Mouse (Mus musculus): ENCODE data around the gene Abat. TPM values are rescaled to one million over a fixed set of nuclear protein-coding genes. Genes with fewer than 3 reads are reported as not detected.

The Abat gene
- polyA plus RNA-seq, 1 experiment = 9.5 TPM

- 82% methylated on average over 2 of the region's 2 CpGs for WGBS
- H3K27me3 ChIP-seq (ENCODE audit: control insufficient read depth, insufficient read depth, low read length) = no peaks in the 10 kb centered on the region
- no peak overlapping the region for H3K4me3 ChIP-seq (ENCODE audit: control insufficient read depth, insufficient read depth, low read length)
- H3K36me3 ChIP-seq (ENCODE audit: control insufficient read depth, insufficient read depth, low read length) = peaks cover 55% of the 10 kb centered on the region
- peaks cover 5% of the 10 kb centered on the region; the same call in 1 of the 2 replicates for H3K4me1 ChIP-seq (replicated peaks; ENCODE audit: control insufficient read depth, insufficient read depth, low read length)
- H3K27ac ChIP-seq (ENCODE audit: control insufficient read depth, insufficient read depth, low read length) = no peak overlapping the region
- TF ChIP-seq CTCF (IDR thresholded peaks at IDR 0.05; ENCODE audit: borderline replicate concordance, control insufficient read depth, extremely low read depth, insufficient read depth, low read length, poor library complexity) (peak; percentile 27; the same call in 1 of the 2 replicates), POLR2A (IDR thresholded peaks at IDR 0.05; ENCODE audit: control insufficient read depth, extremely low read depth, insufficient read depth, low read length, poor library complexity) (no peak)
- peak; percentile 61 for DNase-seq
Observed at GRCm38 (mm10) chr16:8643855-8644254, 130.6 kb downstream of the Abat start.

- TF ChIP-seq CTCF (IDR thresholded peaks at IDR 0.05; ENCODE audit: borderline replicate concordance, control insufficient read depth, extremely low read depth, insufficient read depth, low read length, poor library complexity) = no peak
- no peak for TF ChIP-seq POLR2A (IDR thresholded peaks at IDR 0.05; ENCODE audit: control insufficient read depth, extremely low read depth, insufficient read depth, low read length, poor library complexity)
- H3K36me3 ChIP-seq (ENCODE audit: control insufficient read depth, insufficient read depth, low read length) = peaks cover 65% of the 10 kb centered on the region
- WGBS = 97% methylated on average over 6 of the region's 6 CpGs
Observed at GRCm38 (mm10) chr16:8645546-8645945, 132.3 kb downstream of the Abat start.

DNA sequence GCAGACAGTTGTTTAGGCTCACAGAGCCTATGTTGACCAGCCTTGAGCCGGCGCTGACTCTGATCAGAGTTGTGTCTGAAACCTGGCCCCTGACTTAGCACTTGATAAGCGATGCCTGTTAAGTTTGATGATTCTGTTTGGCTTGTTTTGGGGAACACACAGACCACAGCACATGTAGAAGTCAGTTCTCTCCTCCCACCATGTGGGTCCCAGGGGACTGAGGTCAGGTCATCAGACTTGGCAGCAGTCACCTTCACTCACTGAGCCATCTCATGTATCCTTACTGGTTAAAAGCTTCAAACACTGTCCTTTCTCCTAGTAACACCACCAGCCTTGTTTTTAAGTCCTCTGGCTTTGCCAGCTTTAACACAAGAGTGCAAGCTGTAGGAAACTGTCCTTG lies 136.8 kb downstream of the Abat start:
- 92% methylated on average over 3 of the region's 3 CpGs for WGBS
- peaks cover 56% of the 10 kb centered on the region for H3K36me3 ChIP-seq (ENCODE audit: control insufficient read depth, insufficient read depth, low read length)
- DNase-seq = no peak

More at GRCm38 (mm10) chr16:8645546-8645945, 132.3 kb downstream of the Abat start:
- H3K4me3 ChIP-seq (ENCODE audit: control insufficient read depth, insufficient read depth, low read length) = no peak overlapping the region
- H3K27ac ChIP-seq (ENCODE audit: control insufficient read depth, insufficient read depth, low read length) = no peak overlapping the region
- DNase-seq = no peak
- H3K4me1 ChIP-seq (replicated peaks; ENCODE audit: control insufficient read depth, insufficient read depth, low read length) = no peaks in the 10 kb centered on the region
- no peaks in the 10 kb centered on the region for H3K27me3 ChIP-seq (ENCODE audit: control insufficient read depth, insufficient read depth, low read length)

GRCm38 (mm10) chr16:8655108-8655507 lies 141.9 kb downstream of the Abat start:
- no peak for DNase-seq
- no peak for TF ChIP-seq POLR2A (IDR thresholded peaks at IDR 0.05; ENCODE audit: control insufficient read depth, extremely low read depth, insufficient read depth, low read length, poor library complexity)
- no peak for TF ChIP-seq CTCF (IDR thresholded peaks at IDR 0.05; ENCODE audit: borderline replicate concordance, control insufficient read depth, extremely low read depth, insufficient read depth, low read length, poor library complexity)
- Histone ChIP-seq H3K4me3 (ENCODE audit: control insufficient read depth, insufficient read depth, low read length) (no peak overlapping the region), H3K27ac (ENCODE audit: control insufficient read depth, insufficient read depth, low read length) (no peak overlapping the region), H3K36me3 (ENCODE audit: control insufficient read depth, insufficient read depth, low read length) (peaks cover 36% of the 10 kb centered on the region), H3K4me1 (replicated peaks; ENCODE audit: control insufficient read depth, insufficient read depth, low read length) (no peaks in the 10 kb centered on the region), H3K27me3 (ENCODE audit: control insufficient read depth, insufficient read depth, low read length) (no peaks in the 10 kb centered on the region)
- WGBS = 97% methylated on average over 6 of the region's 6 CpGs

More for the DNA sequence above, 136.8 kb downstream of the Abat start:
- H3K4me3 ChIP-seq (ENCODE audit: control insufficient read depth, insufficient read depth, low read length) = no peak overlapping the region
- H3K27me3 ChIP-seq (ENCODE audit: control insufficient read depth, insufficient read depth, low read length) = no peaks in the 10 kb centered on the region
- no peaks in the 10 kb centered on the region for H3K4me1 ChIP-seq (replicated peaks; ENCODE audit: control insufficient read depth, insufficient read depth, low read length)
- no peak overlapping the region for H3K27ac ChIP-seq (ENCODE audit: control insufficient read depth, insufficient read depth, low read length)
- TF ChIP-seq POLR2A (IDR thresholded peaks at IDR 0.05; ENCODE audit: control insufficient read depth, extremely low read depth, insufficient read depth, low read length, poor library complexity) = no peak
- TF ChIP-seq CTCF (IDR thresholded peaks at IDR 0.05; ENCODE audit: borderline replicate concordance, control insufficient read depth, extremely low read depth, insufficient read depth, low read length, poor library complexity) = no peak

- Histone ChIP-seq H3K27me3 (ENCODE audit: control insufficient read depth, insufficient read depth, low read length) (no peaks in the 10 kb centered on the region), H3K36me3 (ENCODE audit: control insufficient read depth, insufficient read depth, low read length) (peaks cover 36% of the 10 kb centered on the region), H3K4me1 (replicated peaks; ENCODE audit: control insufficient read depth, insufficient read depth, low read length) (no peaks in the 10 kb centered on the region), H3K27ac (ENCODE audit: control insufficient read depth, insufficient read depth, low read length) (no peak overlapping the region), H3K4me3 (ENCODE audit: control insufficient read depth, insufficient read depth, low read length) (no peak overlapping the region)
- 0 out of 2 replicates have a peak, but pooled peaks have one; percentile 24 for TF ChIP-seq CTCF (IDR thresholded peaks at IDR 0.05; ENCODE audit: borderline replicate concordance, control insufficient read depth, extremely low read depth, insufficient read depth, low read length, poor library complexity)
- TF ChIP-seq POLR2A (IDR thresholded peaks at IDR 0.05; ENCODE audit: control insufficient read depth, extremely low read depth, insufficient read depth, low read length, poor library complexity) = no peak
- no peak for DNase-seq
- 93% methylated on average over 9 of the region's 9 CpGs for WGBS
Observed at GRCm38 (mm10) chr16:8655599-8655998, 142.4 kb downstream of the Abat start.

DNA sequence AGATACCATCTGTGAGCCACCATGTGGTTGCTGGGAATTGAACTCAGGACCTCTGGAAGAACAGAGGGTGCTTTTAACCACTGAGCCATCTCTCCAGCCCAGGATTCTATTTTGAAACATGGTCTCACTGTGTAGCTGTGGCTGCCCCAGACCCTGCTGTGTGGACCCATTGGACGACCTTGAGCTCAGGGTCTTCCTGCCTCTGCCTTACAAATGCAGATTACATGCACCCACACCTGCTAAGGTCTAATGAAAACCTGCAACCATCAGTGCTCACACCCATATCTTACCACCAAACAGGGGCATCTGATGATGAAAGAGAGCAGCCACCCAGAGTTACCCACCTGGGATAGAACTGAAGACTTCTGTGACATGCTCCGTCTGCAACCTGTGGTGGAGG lies 143.0 kb downstream of the Abat start:
- Histone ChIP-seq H3K4me3 (ENCODE audit: control insufficient read depth, insufficient read depth, low read length) (no peak overlapping the region), H3K27ac (ENCODE audit: control insufficient read depth, insufficient read depth, low read length) (no peak overlapping the region), H3K27me3 (ENCODE audit: control insufficient read depth, insufficient read depth, low read length) (no peaks in the 10 kb centered on the region), H3K4me1 (replicated peaks; ENCODE audit: control insufficient read depth, insufficient read depth, low read length) (no peaks in the 10 kb centered on the region), H3K36me3 (ENCODE audit: control insufficient read depth, insufficient read depth, low read length) (peaks cover 30% of the 10 kb centered on the region)
- DNase-seq = no peak
- TF ChIP-seq POLR2A (IDR thresholded peaks at IDR 0.05; ENCODE audit: control insufficient read depth, extremely low read depth, insufficient read depth, low read length, poor library complexity) = no peak
- no peak for TF ChIP-seq CTCF (IDR thresholded peaks at IDR 0.05; ENCODE audit: borderline replicate concordance, control insufficient read depth, extremely low read depth, insufficient read depth, low read length, poor library complexity)
- WGBS = 88% methylated on average over 2 of the region's 2 CpGs

GRCm38 (mm10) chr16:8658349-8658748 lies 145.1 kb downstream of the Abat start:
- Histone ChIP-seq H3K4me3 (ENCODE audit: control insufficient read depth, insufficient read depth, low read length) (no peak overlapping the region), H3K27me3 (ENCODE audit: control insufficient read depth, insufficient read depth, low read length) (no peaks in the 10 kb centered on the region), H3K27ac (ENCODE audit: control insufficient read depth, insufficient read depth, low read length) (no peak overlapping the region), H3K4me1 (replicated peaks; ENCODE audit: control insufficient read depth, insufficient read depth, low read length) (no peaks in the 10 kb centered on the region), H3K36me3 (ENCODE audit: control insufficient read depth, insufficient read depth, low read length) (peaks cover 27% of the 10 kb centered on the region)
- WGBS = 93% methylated on average over 4 of the region's 4 CpGs
- DNase-seq = no peak
- TF ChIP-seq CTCF (IDR thresholded peaks at IDR 0.05; ENCODE audit: borderline replicate concordance, control insufficient read depth, extremely low read depth, insufficient read depth, low read length, poor library complexity) = no peak
- no peak for TF ChIP-seq POLR2A (IDR thresholded peaks at IDR 0.05; ENCODE audit: control insufficient read depth, extremely low read depth, insufficient read depth, low read length, poor library complexity)

All from thymus, adult 2 months (tissue).